Mouse (Mus musculus) cerebellum, adult 2 months (tissue): ENCODE data around the gene Chd6. TPM values are rescaled to one million over a fixed set of nuclear protein-coding genes. Genes with fewer than 3 reads are reported as not detected.

Experiments used
- DNase-seq, 2 experiments: peaks; one replicate each; pipeline ENCODE4 v3.0.0; 2021
- H3K27ac ChIP-seq: fragments of 200-500 bp; 2 replicates; pipeline ENCODE4 v1.5.1; 2012; ENCODE audit warnings: low read length, control low read depth, inconsistent platforms; ENCODE audit not compliant: insufficient read depth
- H3K27me3 ChIP-seq: fragments of 200-500 bp; 2 replicates; pipeline ENCODE4 v1.6.1; 2012; ENCODE audit warnings: inconsistent platforms, mild to moderate bottlenecking, low read length, moderate library complexity; ENCODE audit not compliant: control insufficient read depth, insufficient read depth
- H3K4me1 ChIP-seq: fragments of 200-500 bp; 2 replicates; pipeline ENCODE4 v1.6.1; 2011; ENCODE audit warnings: low read length; ENCODE audit not compliant: control insufficient read depth, insufficient read depth
- H3K4me3 ChIP-seq: fragments of 200-500 bp; replicated peaks from 2 replicates; pipeline ENCODE3; 2011; ENCODE audit warnings: mild to moderate bottlenecking, low read depth, low read length, control low read depth; ENCODE audit not compliant: insufficient read depth
- CTCF ChIP-seq: fragments of 200-500 bp; IDR thresholded peaks from 2 replicates; pipeline ENCODE4 v1.5.1; 2011; ENCODE audit warnings: low read depth, mild to moderate bottlenecking, control low read depth, low read length, moderate library complexity, borderline replicate concordance; ENCODE audit not compliant: insufficient read depth
- POLR2A ChIP-seq: fragments of 200-500 bp; IDR thresholded peaks from 2 replicates; pipeline ENCODE4 v1.6.1; 2011; ENCODE audit warnings: low read length, control low read depth, borderline replicate concordance; ENCODE audit not compliant: insufficient read depth
- WGBS: fragments of 180-500 bp; shearing (Covaris S2); methylation state at CpG from one replicate; pipeline ENCODE4 v1.1.7; 2018; 5-methylcytosine and 5-hydroxymethylcytosine counted together
- polyA plus RNA-seq: library from polyadenylated mRNA; depleted of rRNA; stranded (reverse); fragments of >200 nt; gene quantifications from 2 replicates; pipeline ENCODE4 v1.2.3, GENCODE M21; 2012

Chd6 gene
- polyA plus RNA-seq, 1 experiment = 33.7 TPM

GRCm38 (mm10) chr2:161064836-161065235 is 44.0 kb downstream of the Chd6 start:
- Histone ChIP-seq H3K27me3 (no peaks in the 10 kb centered on the region), H3K27ac (no peak overlapping the region), H3K4me3 (no peak overlapping the region), H3K4me1 (peaks cover 2% of the 10 kb centered on the region; the same call in 1 of the 2 replicates)
- 61% methylated on average over 1 of the region's 1 CpGs for WGBS
- TF ChIP-seq CTCF = no peak
- no peak for DNase-seq

DNA sequence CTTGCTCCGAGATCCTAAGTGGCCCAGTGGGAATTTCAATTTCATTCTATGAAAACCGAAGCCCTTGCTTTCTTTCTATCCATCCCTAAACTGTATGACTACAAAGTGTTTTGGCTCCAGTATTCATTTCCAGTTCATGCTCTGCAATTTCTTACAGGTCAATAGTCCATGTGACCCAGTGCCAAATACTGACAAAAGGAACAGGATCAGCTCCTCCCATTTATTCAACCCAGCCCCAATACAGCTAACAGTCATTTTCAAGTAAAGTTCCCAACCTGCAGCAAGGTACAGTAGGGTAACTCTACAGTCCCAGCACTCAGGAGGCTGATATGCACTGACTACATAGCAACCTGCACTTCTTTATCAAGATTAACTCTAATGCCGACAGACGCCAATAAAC is 50.0 kb downstream of the Chd6 start:
- Histone ChIP-seq H3K4me1 (peaks cover 16% of the 10 kb centered on the region; the same call in 1 of the 2 replicates), H3K27me3 (no peaks in the 10 kb centered on the region), H3K27ac (no peak overlapping the region), H3K4me3 (no peak overlapping the region)
- no peak for DNase-seq
- WGBS = 84% methylated on average over 4 of the region's 4 CpGs
- TF ChIP-seq POLR2A (no peak), CTCF (no peak)

- Histone ChIP-seq H3K4me3 (no peak overlapping the region), H3K27me3 (no peaks in the 10 kb centered on the region), H3K4me1 (peaks cover 19% of the 10 kb centered on the region; the same call in 1 of the 2 replicates), H3K27ac (no peak overlapping the region)
- 3% methylated on average over 2 of the region's 2 CpGs for WGBS
- DNase-seq = peak; percentile 71 to 87
- TF ChIP-seq POLR2A = no peak
- no peak for TF ChIP-seq CTCF
Measured at GRCm38 (mm10) chr2:161053765-161054164, 55.1 kb downstream of the Chd6 start.

DNA sequence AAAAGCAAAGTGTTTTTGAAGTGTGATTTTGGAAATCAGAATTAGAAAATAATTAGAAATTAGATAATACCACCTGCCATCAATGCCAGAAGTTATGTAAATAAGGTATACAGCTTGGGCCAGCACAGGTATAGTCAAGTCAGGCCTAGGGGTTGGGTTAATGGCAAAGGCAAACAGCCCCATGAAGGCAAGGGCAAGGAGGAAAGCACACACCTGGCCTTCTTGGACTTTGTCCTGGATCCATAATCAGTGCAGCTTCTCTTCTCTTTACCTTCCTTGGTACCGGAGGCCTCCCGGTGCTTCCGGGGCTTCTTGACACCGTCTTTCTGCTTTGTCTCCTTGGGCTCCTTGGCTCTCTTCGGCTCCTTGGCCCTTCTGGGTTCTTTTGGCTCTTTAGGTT is 56.7 kb downstream of the Chd6 start:
- no peak for TF ChIP-seq POLR2A
- no peak for TF ChIP-seq CTCF
- no peaks in the 10 kb centered on the region for H3K27me3 ChIP-seq
- DNase-seq = no peak
- 94% methylated on average over 5 of the region's 5 CpGs for WGBS
- peaks cover 18% of the 10 kb centered on the region; the same call in 1 of the 2 replicates for H3K4me1 ChIP-seq
- H3K4me3 ChIP-seq = no peak overlapping the region
- no peak overlapping the region; the same call in 1 of the 2 replicates for H3K27ac ChIP-seq

DNA sequence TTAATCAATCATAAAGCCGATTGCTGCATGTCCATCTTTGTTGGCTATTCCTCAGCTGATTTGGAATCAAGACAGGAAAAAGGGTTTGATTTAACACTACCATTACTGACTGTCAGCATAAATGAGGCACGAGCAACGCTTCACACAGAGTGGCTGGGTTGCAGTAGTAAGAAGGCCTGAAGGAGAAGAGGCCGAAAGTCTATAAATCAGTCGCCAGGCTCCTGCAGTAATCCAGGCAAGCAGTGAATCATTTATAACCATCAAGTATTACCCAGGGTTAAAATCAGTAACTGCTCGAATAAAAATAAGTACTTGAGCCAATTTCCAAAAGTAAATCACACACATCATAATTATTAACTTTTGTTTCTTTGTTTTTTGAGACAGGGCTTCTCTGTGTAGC is 59.4 kb downstream of the Chd6 start:
- TF ChIP-seq CTCF = no peak
- no peak for TF ChIP-seq POLR2A
- 86% methylated on average over 6 of the region's 6 CpGs for WGBS
- H3K4me3 ChIP-seq = no peak overlapping the region
- no peak for DNase-seq
- H3K4me1 ChIP-seq = peaks cover 11% of the 10 kb centered on the region; the same call in 1 of the 2 replicates
- no peak overlapping the region for H3K27ac ChIP-seq
- no peaks in the 10 kb centered on the region for H3K27me3 ChIP-seq

GRCm38 (mm10) chr2:161044492-161045201 is 64.2 kb downstream of the Chd6 start:
- DNase-seq = peak in 1 of 2 experiments; percentile 17
- peaks cover 4% of the 10 kb centered on the region; the same call in 1 of the 2 replicates for H3K4me1 ChIP-seq
- TF ChIP-seq CTCF (no peak), POLR2A (no peak)
- no peak overlapping the region for H3K4me3 ChIP-seq
- WGBS = 75% methylated on average over 8 of the region's 8 CpGs
- no peaks in the 10 kb centered on the region for H3K27me3 ChIP-seq
- H3K27ac ChIP-seq = no peak overlapping the region

DNA sequence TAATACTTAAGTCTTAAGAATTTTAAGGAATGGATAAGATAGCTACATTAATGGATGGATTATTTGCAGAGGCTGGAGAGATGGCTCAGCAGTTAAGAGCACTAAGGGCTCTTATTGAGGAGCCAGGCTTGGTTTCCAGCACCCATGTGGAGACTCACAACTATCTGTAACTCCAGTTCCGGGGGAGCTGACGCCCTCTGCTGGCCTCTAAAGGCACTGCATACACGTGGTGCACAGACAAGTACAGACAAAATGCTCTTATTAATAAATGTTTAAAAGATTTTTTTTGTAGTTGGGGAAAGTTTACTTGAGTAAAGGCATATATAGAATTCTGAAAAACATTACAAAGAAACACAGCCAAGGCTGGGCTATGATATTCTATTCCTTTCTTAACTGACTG is 66.0 kb downstream of the Chd6 start:
- H3K4me1 ChIP-seq = peaks cover 4% of the 10 kb centered on the region; the same call in 1 of the 2 replicates
- DNase-seq = no peak
- no peak overlapping the region for H3K27ac ChIP-seq
- WGBS = 67% methylated on average over 3 of the region's 3 CpGs
- no peak overlapping the region for H3K4me3 ChIP-seq
- TF ChIP-seq POLR2A (no peak), CTCF (no peak; the same call in 1 of the 2 replicates)
- no peaks in the 10 kb centered on the region for H3K27me3 ChIP-seq

- DNase-seq = no peak
- no peak overlapping the region for H3K4me3 ChIP-seq
- TF ChIP-seq CTCF = peak; percentile 36; the same call in 1 of the 2 replicates
- TF ChIP-seq POLR2A = no peak
- no peaks in the 10 kb centered on the region for H3K27me3 ChIP-seq
- 73% methylated on average over 4 of the region's 4 CpGs for WGBS
- H3K4me1 ChIP-seq = peaks cover 4% of the 10 kb centered on the region; the same call in 1 of the 2 replicates
- no peak overlapping the region for H3K27ac ChIP-seq
Measured at GRCm38 (mm10) chr2:161040743-161041142, 68.1 kb downstream of the Chd6 start.
